Mouse (Mus musculus): ENCODE measurements around the gene Zbed4. TPM values are rescaled to one million over a fixed set of nuclear protein-coding genes. Genes with fewer than 3 reads are reported as not detected.
"Not testable (repeated sequence)": the region's sequence is repeated elsewhere in the genome, so short reads cannot be mapped to it uniquely, and the experiment has no call there.

Gene Zbed4
- polyA plus RNA-seq, 1 experiment from 2014 or later, result 37.2 TPM

- H3K4me1 ChIP-seq (replicated peaks), result peaks cover 12% of the 10 kb centered on the region
- no peaks in the 10 kb centered on the region for H3K27me3 ChIP-seq (ENCODE audit: insufficient read depth, poor library complexity, severe bottlenecking)
- no peaks in the 10 kb centered on the region for H3K9me3 ChIP-seq
- H3K36me3 ChIP-seq, result no peaks in the 10 kb centered on the region
- H3K27ac ChIP-seq, result no peak overlapping the region
- no peak for DNase-seq (ENCODE audit: low spot score)
- 55% methylated on average over 3 of the region's 3 CpGs for WGBS
- H3K4me3 ChIP-seq, result no peak overlapping the region
Measured at GRCm38 (mm10) chr15:88745926-88746325, 5.5 kb upstream of the Zbed4 start.

- DNase-seq (ENCODE audit: low spot score); H3K27ac ChIP-seq; H3K9me3 ChIP-seq; H3K27me3 ChIP-seq (ENCODE audit: insufficient read depth, poor library complexity, severe bottlenecking); H3K4me3 ChIP-seq; H3K36me3 ChIP-seq: not testable (repeated sequence)
- peaks cover 26% of the 10 kb centered on the region for H3K4me1 ChIP-seq (replicated peaks)
- WGBS, result 92% methylated on average over 8 of the region's 8 CpGs
Measured at GRCm38 (mm10) chr15:88749617-88750016, 1.8 kb upstream of the Zbed4 start.

GRCm38 (mm10) chr15:88750032-88750431 is 1.4 kb upstream of the Zbed4 start:
- no peak for DNase-seq (ENCODE audit: low spot score)
- no peaks in the 10 kb centered on the region for H3K27me3 ChIP-seq (ENCODE audit: insufficient read depth, poor library complexity, severe bottlenecking)
- H3K36me3 ChIP-seq, result peaks cover 10% of the 10 kb centered on the region
- H3K4me1 ChIP-seq (replicated peaks), result peaks cover 26% of the 10 kb centered on the region
- 0 out of 2 replicates have a peak overlapping the region, but pooled peaks have one; percentile 98 for H3K27ac ChIP-seq
- H3K9me3 ChIP-seq, result no peaks in the 10 kb centered on the region
- H3K4me3 ChIP-seq, result peak overlapping the region; percentile 90; the same call in 1 of the 2 replicates
- 93% methylated on average over 10 of the region's 10 CpGs for WGBS

GRCm38 (mm10) chr15:88750677-88751563 is 540 bp upstream of the Zbed4 start:
- DNase-seq (ENCODE audit: low spot score), result peak; percentile 99
- H3K4me1 ChIP-seq (replicated peaks), result peaks cover 26% of the 10 kb centered on the region
- no peaks in the 10 kb centered on the region for H3K27me3 ChIP-seq (ENCODE audit: insufficient read depth, poor library complexity, severe bottlenecking)
- H3K36me3 ChIP-seq, result peaks cover 19% of the 10 kb centered on the region
- H3K27ac ChIP-seq, result peak overlapping the region; percentile 98
- peak overlapping the region; percentile 90 for H3K4me3 ChIP-seq
- WGBS, result 6% methylated on average over 54 of the region's 54 CpGs
- no peaks in the 10 kb centered on the region for H3K9me3 ChIP-seq

- H3K36me3 ChIP-seq, result peaks cover 32% of the 10 kb centered on the region
- peaks cover 26% of the 10 kb centered on the region for H3K4me1 ChIP-seq (replicated peaks)
- 2% methylated on average over 8 of the region's 8 CpGs for WGBS
- peak overlapping the region; percentile 90 for H3K4me3 ChIP-seq
- H3K27ac ChIP-seq, result peak overlapping the region; percentile 98
- H3K9me3 ChIP-seq, result no peaks in the 10 kb centered on the region
- DNase-seq (ENCODE audit: low spot score), result no peak
- H3K27me3 ChIP-seq (ENCODE audit: insufficient read depth, poor library complexity, severe bottlenecking), result no peaks in the 10 kb centered on the region
Measured at GRCm38 (mm10) chr15:88752403-88752733, 908 bp downstream of the Zbed4 start.

GRCm38 (mm10) chr15:88754896-88755295 is 3.4 kb downstream of the Zbed4 start:
- 87% methylated on average over 2 of the region's 2 CpGs for WGBS
- Histone ChIP-seq H3K4me3 (no peak overlapping the region), H3K27me3 (ENCODE audit: insufficient read depth, poor library complexity, severe bottlenecking) (no peaks in the 10 kb centered on the region), H3K27ac (no peak overlapping the region), H3K36me3 (peaks cover 58% of the 10 kb centered on the region), H3K9me3 (no peaks in the 10 kb centered on the region), H3K4me1 (replicated peaks) (peaks cover 26% of the 10 kb centered on the region)
- DNase-seq (ENCODE audit: low spot score), result no peak

GRCm38 (mm10) chr15:88755761-88756160 is 4.3 kb downstream of the Zbed4 start:
- DNase-seq (ENCODE audit: low spot score), result no peak
- H3K4me3 ChIP-seq, result no peak overlapping the region
- 95% methylated on average over 18 of the region's 18 CpGs for WGBS
- no peak overlapping the region for H3K27ac ChIP-seq
- no peaks in the 10 kb centered on the region for H3K9me3 ChIP-seq
- H3K27me3 ChIP-seq (ENCODE audit: insufficient read depth, poor library complexity, severe bottlenecking), result no peaks in the 10 kb centered on the region
- H3K4me1 ChIP-seq (replicated peaks), result peaks cover 19% of the 10 kb centered on the region
- peaks cover 66% of the 10 kb centered on the region for H3K36me3 ChIP-seq

- Histone ChIP-seq H3K36me3 (peaks cover 89% of the 10 kb centered on the region), H3K27ac (no peak overlapping the region), H3K9me3 (no peaks in the 10 kb centered on the region), H3K4me3 (no peak overlapping the region), H3K27me3 (ENCODE audit: insufficient read depth, poor library complexity, severe bottlenecking) (no peaks in the 10 kb centered on the region), H3K4me1 (replicated peaks) (peaks cover 10% of the 10 kb centered on the region)
- 91% methylated on average over 3 of the region's 3 CpGs for WGBS
- DNase-seq (ENCODE audit: low spot score), result no peak
Measured at GRCm38 (mm10) chr15:88758061-88758460, 6.6 kb downstream of the Zbed4 start.

GRCm38 (mm10) chr15:88761551-88761950 is 10.1 kb downstream of the Zbed4 start:
- Histone ChIP-seq H3K4me3 (no peak overlapping the region), H3K9me3 (no peaks in the 10 kb centered on the region), H3K36me3 (peaks cover 98% of the 10 kb centered on the region), H3K27ac (no peak overlapping the region), H3K4me1 (replicated peaks) (no peaks in the 10 kb centered on the region), H3K27me3 (ENCODE audit: insufficient read depth, poor library complexity, severe bottlenecking) (no peaks in the 10 kb centered on the region)
- 95% methylated on average over 4 of the region's 4 CpGs for WGBS
- no peak for DNase-seq (ENCODE audit: low spot score)

- DNase-seq (ENCODE audit: low spot score), result not testable (repeated sequence)
- H3K36me3 ChIP-seq, result peaks cover 84% of the 10 kb centered on the region
- WGBS, result 94% methylated on average over 2 of the region's 2 CpGs
Measured at GRCm38 (mm10) chr15:88766139-88766538, 14.7 kb downstream of the Zbed4 start.

GRCm38 (mm10) chr15:88768537-88768936 is 17.1 kb downstream of the Zbed4 start:
- H3K27ac ChIP-seq, result no peak overlapping the region
- H3K4me3 ChIP-seq, result no peak overlapping the region
- peaks cover 9% of the 10 kb centered on the region; the same call in 1 of the 2 replicates for H3K9me3 ChIP-seq
- H3K27me3 ChIP-seq (ENCODE audit: insufficient read depth, poor library complexity, severe bottlenecking), result no peaks in the 10 kb centered on the region
- DNase-seq (ENCODE audit: low spot score), result no peak
- no peaks in the 10 kb centered on the region for H3K4me1 ChIP-seq (replicated peaks)
- peaks cover 84% of the 10 kb centered on the region for H3K36me3 ChIP-seq
- WGBS, result 88% methylated on average over 1 of the region's 1 CpGs

More at GRCm38 (mm10) chr15:88766139-88766538, 14.7 kb downstream of the Zbed4 start:
- not testable (repeated sequence) for H3K9me3 ChIP-seq; H3K27me3 ChIP-seq (ENCODE audit: insufficient read depth, poor library complexity, severe bottlenecking); H3K4me1 ChIP-seq (replicated peaks); H3K27ac ChIP-seq; H3K4me3 ChIP-seq

- H3K4me1 ChIP-seq (replicated peaks); H3K27ac ChIP-seq; H3K4me3 ChIP-seq; H3K9me3 ChIP-seq; DNase-seq (ENCODE audit: low spot score); H3K27me3 ChIP-seq (ENCODE audit: insufficient read depth, poor library complexity, severe bottlenecking): not testable (repeated sequence)
- 87% methylated on average over 5 of the region's 5 CpGs for WGBS
- peaks cover 97% of the 10 kb centered on the region for H3K36me3 ChIP-seq
Measured at GRCm38 (mm10) chr15:88774630-88775029, 23.2 kb downstream of the Zbed4 start.

- no peak for DNase-seq (ENCODE audit: low spot score)
- Histone ChIP-seq H3K27ac (no peak overlapping the region), H3K4me3 (no peak overlapping the region), H3K27me3 (ENCODE audit: insufficient read depth, poor library complexity, severe bottlenecking) (no peaks in the 10 kb centered on the region), H3K36me3 (peaks cover 7% of the 10 kb centered on the region), H3K9me3 (no peaks in the 10 kb centered on the region), H3K4me1 (replicated peaks) (no peaks in the 10 kb centered on the region)
- 87% methylated on average over 4 of the region's 4 CpGs for WGBS
Measured at GRCm38 (mm10) chr15:88792140-88792850, 40.8 kb downstream of the Zbed4 start.
